Mouse (Mus musculus) gastrocnemius, adult 18-20 months (tissue): Measurements from ENCODE around the gene Rnpep. TPM values are rescaled to one million over a fixed set of nuclear protein-coding genes. Genes with fewer than 3 reads are reported as not detected.

Experiments used
- DNase-seq: peaks from one replicate; pipeline ENCODE4 v3.0.0; 2021; ENCODE audit warnings: low spot score
- long read RNA-seq, 2 experiments: library from polyadenylated mRNA; stranded (forward); transcript quantifications; one replicate each; pipeline ENCODE4 v2.0.0; 2021
- total RNA-seq, 2 experiments: library from RNA; stranded (reverse); gene quantifications; 2 replicates each; pipeline ENCODE4 v1.2.3; 2021

Rnpep gene
- total RNA-seq = 10 to 100 TPM; 11.6 to 12.1 TPM
- long read RNA-seq, experiment 1, transcript Rnpep-202 (11 exons, 2,288 nt) = major isoform, 22 of 28 reads
- long read RNA-seq, experiment 1, partial matches to known transcripts = 4 of 28 reads
- long read RNA-seq, experiment 1, other reads (novel, unspliced or antisense) = 2 of 28 reads
- long read RNA-seq, experiment 2, transcript Rnpep-202 (11 exons, 2,288 nt) = major isoform, 14 of 21 reads
- long read RNA-seq, experiment 2, partial matches to known transcripts = 5 of 21 reads
- long read RNA-seq, experiment 2, other reads (novel, unspliced or antisense) = 2 of 21 reads

GRCm38 (mm10) chr1:135283826-135284291 is at the start of gene Rnpep:
Gene Rnpep (minus strand): TSS chr1:135284084.
- peak; percentile 53 for DNase-seq

GRCm38 (mm10) chr1:135330578-135330977 is 46.7 kb upstream of the Rnpep start:
- no peak for DNase-seq

DNA sequence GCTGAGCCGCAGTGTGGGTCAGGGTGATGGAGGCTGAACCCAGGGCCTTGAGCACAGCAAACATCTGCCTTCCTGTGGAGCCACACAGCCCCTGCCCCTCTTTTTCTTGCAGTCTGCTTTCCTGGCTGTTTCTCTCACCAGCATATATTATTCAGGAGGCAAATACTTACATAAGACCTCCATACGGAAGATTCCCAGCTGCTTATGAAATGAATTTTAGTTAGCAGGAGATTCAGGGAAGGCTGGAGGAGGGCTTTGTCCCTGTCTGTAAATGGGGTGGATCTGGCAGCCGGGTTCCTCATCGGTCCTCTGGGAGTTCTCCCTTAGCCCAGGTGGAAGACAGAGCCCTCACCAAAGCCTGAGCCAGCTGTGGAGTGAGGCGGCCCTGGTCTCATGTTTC is 44.5 kb upstream of the Rnpep start:
- DNase-seq = no peak

DNA sequence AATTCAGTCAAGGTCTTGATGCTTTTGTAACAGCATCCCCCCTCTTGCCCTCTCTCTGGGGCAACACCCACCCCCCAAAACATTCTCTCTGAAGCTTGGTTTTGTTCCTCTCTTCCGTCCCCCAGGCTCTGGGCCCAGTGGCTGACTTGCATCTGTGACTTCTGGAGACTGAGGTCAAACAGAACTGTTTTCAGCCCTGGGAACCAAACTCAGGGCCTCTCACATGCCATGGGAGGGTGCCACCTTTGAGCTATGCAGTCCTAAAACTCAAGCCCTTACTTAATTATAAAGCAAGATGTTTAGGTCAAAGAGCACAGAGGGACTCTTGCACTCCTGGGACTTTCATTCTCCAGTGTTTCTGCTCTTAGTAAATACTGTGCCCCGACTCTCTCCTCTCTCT is 42.0 kb upstream of the Rnpep start:
- no peak for DNase-seq

GRCm38 (mm10) chr1:135324571-135324970 is 40.7 kb upstream of the Rnpep start, which contains the start of gene Lmod1:
Gene Lmod1 (plus strand): TSS chr1:135324807.
- peak; percentile 48 for DNase-seq

DNA sequence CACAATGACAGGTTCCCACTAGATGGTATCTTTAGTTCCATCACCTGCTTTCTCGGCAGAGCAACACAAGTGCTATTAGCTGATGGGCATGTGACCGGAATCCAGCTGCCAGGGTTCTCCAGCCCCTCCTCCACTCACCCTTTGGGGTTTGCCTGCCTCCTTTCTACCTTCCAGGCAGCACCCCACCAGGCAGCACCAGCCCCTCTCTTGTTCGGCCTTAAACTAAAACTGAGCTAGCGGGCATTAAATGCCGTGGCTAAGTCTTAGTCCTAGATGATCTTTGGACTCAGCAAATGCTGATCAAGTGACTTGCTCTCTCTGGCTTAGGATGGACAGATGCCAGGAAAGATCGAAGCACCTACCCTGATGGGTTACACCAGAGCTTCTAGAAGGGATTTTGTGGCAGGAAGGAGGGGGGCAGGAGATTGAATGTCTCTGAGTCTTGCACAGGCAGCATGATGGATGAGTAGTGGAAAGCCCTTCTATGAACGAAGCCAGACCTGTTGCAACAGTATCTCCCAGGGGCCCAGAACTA is 39.5 kb upstream of the Rnpep start:
- peak; percentile 57 for DNase-seq

DNA sequence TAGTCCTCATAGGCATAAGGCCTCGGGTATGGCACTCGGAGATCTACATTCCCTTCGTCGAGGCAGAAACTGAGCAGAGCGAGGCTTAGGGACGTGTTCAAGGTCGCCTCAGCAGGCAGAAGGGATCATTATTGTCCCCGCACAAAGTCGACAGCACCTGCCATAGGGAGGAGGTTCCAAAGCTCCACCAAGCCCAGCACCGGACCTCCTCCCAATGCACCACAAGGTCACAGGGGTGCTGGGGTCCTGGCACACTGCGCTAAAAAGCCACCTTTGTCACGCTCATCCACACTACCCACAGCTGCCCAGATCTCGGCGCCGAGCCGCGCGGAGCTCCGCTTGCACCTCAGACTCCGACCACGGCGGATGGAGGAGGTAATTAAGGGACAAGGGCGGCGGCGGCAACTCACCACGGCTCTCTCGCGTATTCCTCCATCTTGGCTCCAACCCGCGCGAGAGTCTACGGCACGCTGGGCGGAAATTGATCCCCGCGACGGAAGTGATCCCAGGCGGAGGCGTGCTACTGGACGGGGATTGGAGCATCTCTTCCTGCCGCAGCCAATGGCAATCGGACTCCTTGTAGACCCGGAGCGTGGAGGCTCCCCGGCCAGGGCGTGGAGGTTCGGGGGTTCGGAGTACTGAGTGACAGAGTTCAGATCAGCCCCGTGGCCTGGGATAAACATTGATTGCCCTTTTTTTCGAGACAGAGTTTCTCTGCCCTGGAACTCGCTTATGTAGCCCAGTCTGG is 29.6 kb upstream of the Rnpep start, which contains the start of gene Timm17a:
Timm17a (minus strand) TSS at position 495 of the 748 bp plus-strand sequence.
- DNase-seq = peak; percentile 95

DNA sequence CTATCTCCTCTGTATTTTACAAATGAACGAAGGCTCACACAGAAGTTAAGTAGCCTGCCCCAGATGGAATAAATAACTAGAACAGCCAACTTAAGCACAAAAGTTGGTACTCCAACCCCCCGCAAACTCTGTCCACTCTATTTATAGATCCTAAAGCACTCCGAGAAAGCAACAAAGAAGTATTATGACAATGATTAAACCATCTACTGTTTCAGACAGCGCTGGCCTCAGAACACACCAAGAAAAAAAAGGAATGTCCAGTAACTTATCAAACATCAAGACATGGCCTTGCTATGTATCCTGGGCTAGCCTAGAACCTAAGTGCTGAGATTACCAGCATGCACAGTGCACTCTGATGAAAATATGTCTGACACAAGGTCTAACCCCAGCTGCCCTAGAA is 28.3 kb upstream of the Rnpep start:
- DNase-seq = no peak

DNA sequence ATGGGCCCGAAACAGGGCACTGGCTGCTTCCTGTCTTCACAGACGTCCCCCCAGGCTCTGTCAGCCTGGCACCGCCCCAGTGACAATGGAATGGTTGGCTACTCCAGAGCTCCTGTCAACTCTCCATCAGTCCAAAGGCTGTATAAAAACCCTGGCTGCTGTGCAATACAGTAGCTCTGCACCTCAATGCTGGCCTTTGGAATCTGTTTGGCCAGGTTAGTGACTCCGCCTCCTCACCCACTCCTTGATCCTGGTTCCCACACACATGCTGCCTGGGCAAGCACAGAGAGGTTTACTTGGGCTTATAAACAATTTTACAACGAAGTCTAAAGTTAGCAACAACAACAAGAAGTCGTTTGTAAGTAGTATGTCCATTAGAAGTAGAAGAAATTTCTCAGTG is 27.5 kb upstream of the Rnpep start:
- DNase-seq = no peak

- no peak for DNase-seq
These were observed 7.0 kb upstream of the Rnpep start for GRCm38 (mm10) chr1:135290908-135291307.

DNA sequence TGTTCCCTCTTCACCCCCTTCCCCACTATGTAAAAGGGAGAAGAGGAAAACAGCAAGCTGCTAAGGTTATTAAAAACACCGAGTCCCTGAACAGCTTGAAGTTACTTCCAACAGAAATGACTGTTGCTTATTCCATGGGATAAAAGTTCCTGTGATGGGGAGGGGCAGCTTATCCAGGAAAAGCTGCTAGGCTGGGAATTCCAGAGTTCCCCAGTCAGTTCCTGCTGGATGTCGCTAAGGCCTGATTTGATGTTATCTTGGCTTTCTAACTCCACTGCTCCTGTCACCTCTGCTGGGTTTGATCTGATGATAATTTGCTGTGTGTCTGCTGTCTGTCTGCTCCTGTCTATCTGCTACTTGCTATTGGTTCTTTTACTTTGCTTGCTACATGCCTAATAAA is 2.4 kb upstream of the Rnpep start:
- no peak for DNase-seq

DNA sequence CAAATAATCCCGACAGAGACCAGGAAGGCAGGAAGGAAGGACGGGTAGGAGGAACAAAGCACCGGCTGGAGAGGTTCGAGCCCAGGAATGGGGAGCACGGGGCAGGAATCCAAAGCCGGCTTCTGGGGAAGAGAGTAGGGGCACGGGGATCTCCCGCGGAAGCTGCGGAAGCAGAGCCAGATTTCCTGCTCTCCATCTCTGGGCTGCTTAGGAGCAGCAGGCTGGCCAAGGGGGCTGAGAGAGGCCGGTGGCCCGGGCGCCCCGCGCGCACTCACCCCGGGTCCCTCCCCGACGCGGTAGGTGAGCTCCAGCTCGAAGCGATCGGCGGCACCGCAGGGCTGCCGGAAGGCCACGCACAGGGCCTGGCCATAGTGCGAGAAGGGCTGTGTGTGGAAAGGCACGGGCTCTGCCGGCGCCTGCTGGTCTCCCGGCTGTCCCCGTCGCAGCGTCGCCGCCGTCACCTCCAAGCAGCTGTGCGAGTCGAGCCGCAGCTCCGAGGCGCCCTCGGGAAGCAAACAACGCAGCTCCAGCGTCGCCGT is 528 bp downstream of the Rnpep start:
- DNase-seq = peak; percentile 21

DNA sequence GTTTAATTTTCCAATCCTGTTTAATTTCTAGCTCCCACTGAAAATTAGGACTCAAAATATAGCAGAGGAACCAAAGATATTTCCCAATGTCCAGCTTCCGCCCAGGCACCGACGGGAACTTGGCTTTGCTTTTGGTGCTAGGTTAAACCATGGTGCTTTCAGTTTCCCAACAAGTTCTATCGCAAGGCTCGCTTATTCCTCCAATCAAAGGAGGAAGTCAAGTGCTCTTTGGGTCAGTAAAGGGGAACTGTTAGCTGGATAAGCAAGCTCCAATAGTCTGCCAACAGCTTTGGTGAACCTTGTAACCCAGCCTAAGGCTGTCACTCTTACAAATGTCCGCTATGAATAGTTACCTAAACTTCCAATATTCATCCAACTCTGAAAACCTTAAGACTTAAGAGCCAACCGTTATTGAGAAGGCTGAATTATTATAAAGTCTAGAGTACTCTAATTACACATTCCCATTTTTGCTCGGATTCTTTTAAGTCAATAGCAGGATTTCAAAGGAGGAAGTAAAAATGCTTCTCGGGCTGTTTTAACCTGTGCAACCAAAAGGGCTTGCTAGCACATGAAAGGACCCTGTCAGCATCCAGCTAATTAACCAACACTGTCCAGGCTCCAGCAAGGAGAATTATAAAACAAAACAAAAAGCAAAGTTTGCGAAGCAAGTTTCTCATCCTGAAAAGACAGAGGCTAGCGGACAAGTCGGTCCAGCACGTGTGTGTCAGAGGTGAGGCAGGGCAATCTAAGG is 1.2 kb downstream of the Rnpep start:
- peak; percentile 36 for DNase-seq

DNA sequence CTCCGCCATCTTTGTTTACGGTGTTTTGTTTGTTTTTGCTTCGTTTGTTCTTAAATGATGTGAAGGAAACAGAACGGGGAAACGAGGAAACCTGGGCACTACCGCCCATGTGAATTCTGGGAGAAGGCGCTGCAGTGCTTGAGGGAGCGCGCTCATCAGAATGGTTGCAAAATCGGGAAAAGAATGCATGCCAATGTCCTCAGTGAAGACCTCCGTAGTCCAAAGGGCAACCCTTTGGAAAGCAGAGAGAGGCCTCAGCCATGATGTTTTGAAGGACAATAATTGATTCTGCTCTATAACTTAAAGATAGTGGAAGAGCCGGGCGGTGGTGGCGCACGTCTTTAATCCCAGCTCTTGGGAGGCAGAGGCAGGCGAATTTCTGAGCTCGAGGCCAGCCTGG is 2.0 kb downstream of the Rnpep start:
- no peak for DNase-seq

- peak; percentile 79 for DNase-seq
These were observed 3.2 kb downstream of the Rnpep start for GRCm38 (mm10) chr1:135280646-135281045.

- no peak for DNase-seq
These were observed 12.5 kb downstream of the Rnpep start for GRCm38 (mm10) chr1:135271371-135271770.

GRCm38 (mm10) chr1:135267663-135268446 is 16.0 kb downstream of the Rnpep start:
- no peak for DNase-seq

DNA sequence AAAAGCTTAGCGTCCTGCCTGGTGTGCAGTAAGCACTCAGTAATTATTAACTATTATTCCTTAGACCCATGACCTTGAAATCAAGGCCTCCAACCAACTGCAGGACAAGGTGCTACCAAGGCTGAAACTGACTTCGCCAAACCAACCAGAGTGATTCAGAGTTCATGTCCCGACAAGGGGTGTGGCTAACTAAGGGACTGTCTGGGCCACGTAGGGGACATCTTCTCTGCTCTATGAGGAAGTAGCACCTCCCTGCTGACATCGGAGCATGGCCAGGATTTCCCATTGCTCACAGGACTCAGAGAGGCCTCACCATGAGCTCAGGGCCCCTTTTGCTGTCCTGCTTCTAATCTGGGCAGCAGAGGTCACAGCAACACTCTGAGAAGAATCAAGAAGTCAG is 18.1 kb downstream of the Rnpep start:
- no peak for DNase-seq

DNA sequence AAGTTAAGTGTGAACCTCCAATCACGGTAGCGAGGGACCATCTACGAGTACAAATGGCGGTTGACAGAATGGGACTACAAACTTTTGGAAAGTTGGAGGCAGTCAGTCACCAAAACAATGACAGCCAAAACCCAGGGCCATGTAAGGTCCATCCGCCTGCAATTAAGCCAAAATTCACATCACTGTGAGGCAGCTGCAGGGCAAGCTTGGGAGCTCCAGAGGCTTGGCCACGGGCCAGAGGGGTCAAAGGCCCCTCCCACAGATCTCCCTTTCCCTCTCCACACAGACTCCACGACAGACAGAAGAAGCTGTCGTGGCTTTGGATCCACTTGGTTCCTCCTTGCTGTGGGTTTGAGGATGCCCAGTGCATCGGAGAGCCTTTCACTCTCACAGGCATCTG is 20.6 kb downstream of the Rnpep start:
- DNase-seq = no peak

- DNase-seq = no peak
These were observed 21.6 kb downstream of the Rnpep start for GRCm38 (mm10) chr1:135262329-135262728.

DNA sequence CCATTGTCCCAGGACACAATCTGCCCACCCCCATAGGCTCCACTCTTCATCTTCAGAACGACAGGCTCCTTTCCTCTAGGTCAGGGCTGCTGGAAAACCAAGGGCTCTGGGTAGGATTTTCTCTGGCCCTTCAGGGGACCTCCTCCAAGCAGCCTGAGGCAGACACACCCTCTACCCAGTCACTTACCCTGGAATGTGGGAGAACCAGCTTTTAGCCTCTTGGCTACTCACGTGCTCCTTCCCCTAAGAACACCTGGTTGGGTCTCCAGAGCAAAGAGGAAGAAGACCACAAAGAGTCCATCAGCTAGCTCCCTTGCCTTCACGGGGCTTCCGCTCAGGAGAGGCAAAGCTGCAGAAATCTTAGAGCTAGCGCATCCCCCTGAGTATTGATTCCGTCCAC is 23.0 kb downstream of the Rnpep start:
- DNase-seq = no peak
